Mouse (Mus musculus): ENCODE measurements around the gene Tbc1d1.

DNA sequence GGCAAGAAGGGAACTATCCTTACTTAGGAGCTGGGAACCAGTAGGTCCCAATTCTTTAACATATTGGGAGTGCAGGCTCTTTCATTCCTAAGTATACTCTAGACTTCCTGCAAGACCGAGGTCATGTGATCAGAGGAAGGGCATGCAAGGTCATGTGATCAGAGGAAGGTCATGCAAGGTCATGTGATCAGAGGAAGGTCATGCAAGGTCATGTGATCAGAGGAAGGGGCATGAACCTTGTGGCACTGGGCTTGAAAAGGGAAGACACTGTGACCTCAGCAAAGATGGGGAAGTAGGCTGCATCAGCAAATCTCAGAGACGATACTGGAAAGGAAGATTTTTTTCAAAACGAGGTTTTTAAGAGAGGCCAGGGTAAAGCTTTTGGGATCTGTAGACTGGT is 49.5 kb downstream of the Tbc1d1 start:
- TF ChIP-seq GATA1 (IDR thresholded peaks at IDR 0.05; ENCODE audit: borderline replicate concordance, low read length) (no peak), FLI1 (IDR thresholded peaks at IDR 0.05; ENCODE audit: low read length) (no peak)

Data from megakaryocyte, embryonic 14.5 days (primary cell).